Mouse (Mus musculus) thymus, postnatal 0 days (tissue): ENCODE measurements at regions not wholly inside any gene's neighbourhood (a gene's known extent, or its start where the extent isn't known, plus 50 kb on each side); places are given as distances from the start of the nearest gene placed in this dataset.

Source experiments
- DNase-seq: peaks from one replicate; pipeline ENCODE4 v3.0.0-alpha.2; 2015; ENCODE audit warnings: low spot score

- no peak for DNase-seq
These were observed 59.9 kb upstream of the Bend4 start for GRCm38 (mm10) chr5:67487965-67488409.

DNA sequence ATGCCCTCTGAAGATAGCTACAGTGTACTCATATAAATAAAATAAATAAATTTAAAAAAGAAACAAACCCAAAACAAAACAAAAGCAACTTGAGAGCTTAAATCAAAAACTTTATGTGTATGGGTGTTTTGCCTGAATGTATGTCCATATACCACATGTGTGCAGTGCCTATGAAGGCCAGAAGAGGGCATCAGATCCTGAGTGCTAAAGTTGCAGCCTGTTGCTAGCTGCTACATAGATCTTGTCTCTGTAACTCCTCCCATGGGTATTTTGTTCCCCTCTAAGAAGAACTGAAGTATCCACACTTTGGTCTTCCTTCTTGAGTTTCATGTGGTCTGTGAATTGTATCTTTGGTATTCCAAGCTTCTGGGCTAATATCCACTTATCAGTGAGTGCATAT, 62.6 kb upstream of the Bend4 start:
- DNase-seq = peak; percentile 7

- no peak for DNase-seq
These were observed 64.8 kb upstream of the Bend4 start for GRCm38 (mm10) chr5:67492893-67493302.

GRCm38 (mm10) chr5:67496710-67497109, 68.6 kb upstream of the Bend4 start:
- DNase-seq = no peak

- no peak for DNase-seq
These were observed 87.4 kb upstream of the Shisa3 start for GRCm38 (mm10) chr5:67520251-67520650.

GRCm38 (mm10) chr5:67521423-67521912, 86.2 kb upstream of the Shisa3 start:
- DNase-seq = no peak

GRCm38 (mm10) chr5:67530149-67530548, 77.5 kb upstream of the Shisa3 start:
- no peak for DNase-seq

GRCm38 (mm10) chr5:67530957-67531356, 76.7 kb upstream of the Shisa3 start:
- DNase-seq = peak; percentile 44

DNA sequence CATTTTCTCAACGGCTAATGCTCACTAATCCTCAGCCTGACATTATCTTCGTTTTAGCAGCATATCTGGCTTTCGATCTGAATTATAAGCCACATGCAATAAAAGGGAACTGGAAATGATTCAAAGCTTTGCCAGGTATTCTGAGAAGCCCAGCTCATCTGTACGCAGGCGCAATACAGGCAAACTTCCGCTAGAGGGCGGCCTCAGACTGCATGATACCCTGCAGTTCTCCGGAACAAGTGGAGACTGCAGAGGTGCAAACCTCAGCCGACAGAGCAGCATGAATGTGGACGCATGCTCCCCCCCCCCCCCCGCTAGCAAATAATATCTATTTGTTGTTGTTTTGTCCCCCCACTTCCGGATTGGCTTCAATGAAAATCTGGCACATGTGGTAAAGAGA, 75.3 kb upstream of the Shisa3 start:
- peak; percentile 78 for DNase-seq

- no peak for DNase-seq
These were observed 74.9 kb upstream of the Shisa3 start for GRCm38 (mm10) chr5:67532756-67533255.

DNA sequence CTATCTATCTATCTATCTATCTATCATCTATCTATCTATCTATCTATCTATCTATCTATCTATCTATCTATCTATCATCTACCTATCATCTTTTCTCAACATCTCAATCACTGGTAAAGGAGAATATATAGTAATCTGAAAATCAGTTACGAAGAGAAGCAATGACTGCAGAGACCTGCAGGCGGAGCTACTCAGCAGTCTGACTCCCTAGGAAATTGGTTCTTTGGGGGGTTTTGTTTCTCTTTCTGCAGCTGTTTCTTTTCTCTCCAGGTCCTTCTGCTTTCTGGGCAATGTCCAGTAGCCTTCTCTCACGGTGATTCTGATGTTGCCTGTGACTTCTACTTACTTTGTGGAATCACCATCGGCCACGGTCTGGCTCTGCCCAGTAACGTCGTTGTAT, 73.6 kb upstream of the Shisa3 start:
- DNase-seq = no peak

GRCm38 (mm10) chr5:67537990-67538389, 69.7 kb upstream of the Shisa3 start:
- DNase-seq = no peak

GRCm38 (mm10) chr5:67539591-67540238, 68.0 kb upstream of the Shisa3 start:
- DNase-seq = no peak

DNA sequence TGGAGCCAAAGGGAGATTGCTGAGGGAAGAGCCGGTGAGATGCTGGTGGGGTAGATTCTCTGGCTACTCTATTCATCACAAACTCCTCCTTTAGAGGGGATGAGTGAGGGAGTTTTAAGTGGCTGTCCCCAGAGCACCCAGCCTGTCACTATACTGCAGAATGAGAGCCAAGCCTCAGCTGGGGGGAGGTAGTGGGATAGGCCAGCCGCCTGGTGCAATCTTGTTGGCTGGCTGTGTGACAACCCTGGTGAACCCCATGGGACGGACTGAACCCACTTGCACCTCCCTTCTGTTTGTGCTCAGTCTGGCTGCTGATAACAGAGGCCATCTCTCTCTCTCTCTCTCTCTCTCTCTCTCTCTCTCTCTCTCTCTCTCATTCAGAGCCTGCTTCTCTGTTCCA, 65.8 kb upstream of the Shisa3 start:
- DNase-seq = no peak

- no peak for DNase-seq
These were observed 63.6 kb upstream of the Shisa3 start for GRCm38 (mm10) chr5:67544028-67544589.

- no peak for DNase-seq
These were observed 57.4 kb upstream of the Shisa3 start for GRCm38 (mm10) chr5:67550257-67550656.

- no peak for DNase-seq
These were observed 55.9 kb upstream of the Shisa3 start for GRCm38 (mm10) chr5:67551668-67552390.

DNA sequence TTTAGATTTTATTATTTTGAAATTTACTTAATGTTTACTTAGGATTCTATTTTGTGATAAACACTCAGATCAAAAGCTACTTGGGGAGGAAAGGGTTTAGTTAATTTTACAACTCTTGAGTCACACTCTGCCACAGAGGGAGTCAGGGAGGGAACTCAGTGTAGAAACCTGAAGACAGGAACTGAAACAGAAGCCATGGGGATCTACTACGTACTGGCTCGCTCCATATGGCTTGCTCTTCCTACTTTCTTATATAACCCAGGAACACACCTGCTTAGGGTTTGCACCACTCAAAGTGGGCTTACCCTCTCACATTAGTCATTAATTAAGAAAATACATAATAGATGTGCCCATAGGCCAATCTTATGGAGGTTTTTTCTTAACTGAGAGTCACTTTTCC, 54.8 kb upstream of the Shisa3 start:
- no peak for DNase-seq
